Comparison of ENCODE assay signal across 26 mouse cellular contexts in the genomic region with DNA sequence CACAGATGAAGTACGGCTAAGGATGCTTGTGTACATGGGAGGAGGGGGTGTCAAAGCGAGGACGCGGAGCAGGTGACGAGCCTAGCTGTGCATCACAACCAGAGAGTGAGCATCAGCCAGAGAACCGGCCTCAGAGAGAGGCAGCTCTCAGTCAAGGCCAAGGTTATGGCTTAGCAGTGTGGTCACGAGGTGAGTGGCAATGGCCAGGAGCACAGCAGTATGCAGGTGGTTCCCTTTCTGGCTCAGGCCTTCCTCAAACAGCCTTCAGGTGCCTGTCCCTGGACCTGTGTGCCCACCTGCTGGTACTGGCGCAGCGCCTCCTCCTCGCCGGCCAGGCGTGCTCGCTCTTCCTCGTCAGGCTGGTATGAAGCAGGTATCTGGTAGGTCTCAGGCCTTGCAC. TPM values are rescaled to one million over a fixed set of nuclear protein-coding genes. Genes with fewer than 3 reads are reported as not detected.
DNase-seq lines count a peak whose midpoint lies in the region; ATAC-seq and TF ChIP-seq lines count a peak whose summit lies in the region.
"Had no signal": no experiment of that assay in that cellular context is flagged by ENCODE, and none has a peak within 500 bp of the region (broad histone marks: within the 10 kb centered on the region; RNA-seq: fewer than 3 reads in every experiment).

No protein-coding gene starts in this region.

- H3K9ac ChIP-seq in kidney, embryonic 14.5 days (ENCODE audit: low read depth, low read length) = no peak overlapping the region
- H3K9ac ChIP-seq: forebrain, embryonic 13.5 days; hindbrain, embryonic 12.5 days; limb, embryonic 15.5 days; liver, embryonic 14.5 days; lung, embryonic 15.5 days; neural tube, embryonic 13.5 days had no signal

- peaks cover 47% of the 10 kb centered on the region for H3K4me1 ChIP-seq in G1E (ENCODE audit: insufficient read depth, low read depth, low read length)
- no peaks in the 10 kb centered on the region for H3K4me1 ChIP-seq in kidney, embryonic 14.5 days (ENCODE audit: control insufficient read depth, insufficient read depth, low read length)
- H3K4me1 ChIP-seq: forebrain, embryonic 13.5 days; hindbrain, embryonic 12.5 days; lung, embryonic 15.5 days; neural tube, embryonic 13.5 days had no signal

- ATAC-seq in G1E (ENCODE audit: extremely low read depth, insufficient number of reproducible peaks, low FRiP score, poor library complexity, severe bottlenecking) = 0 out of 2 replicates have a peak, but pooled peaks have one; percentile 4
- no peak for ATAC-seq in kidney, embryonic 14.5 days (ENCODE audit: low FRiP score, low TSS enrichment)
- no peak for ATAC-seq in frontal cortex, adult (ENCODE audit: low TSS enrichment)
- ATAC-seq: forebrain, embryonic 13.5 days; midbrain, embryonic 16.5 days had no signal

- H3K4me2 ChIP-seq in kidney, embryonic 14.5 days (replicated peaks; ENCODE audit: low read depth, low read length) = no peak overlapping the region
- H3K4me2 ChIP-seq: forebrain, embryonic 13.5 days; hindbrain, embryonic 12.5 days; limb, embryonic 15.5 days; lung, embryonic 15.5 days; neural tube, embryonic 13.5 days had no signal

- DNase-seq in G1E (ENCODE audit: low spot score) = no peak
- peak; percentile 72 for DNase-seq in adrenal gland, adult 8-10 months
- DNase-seq in cerebellum, adult 11-12 months = peak; percentile 85
- peak; percentile 66 for DNase-seq in cerebellum, postnatal 14 days
- no peak for DNase-seq in lung, postnatal 10 days
- DNase-seq: gastrocnemius, adult 2 months; kidney, adult 2 months; kidney, postnatal 36 days; lung, postnatal 4 days; retina, postnatal 1 day; right cerebral cortex, postnatal 25 days; thymus, postnatal 36 days had no signal

- H3K36me3 ChIP-seq in G1E (replicated peaks) = peaks cover 99% of the 10 kb centered on the region
- peaks cover 77% of the 10 kb centered on the region for H3K36me3 ChIP-seq in kidney, embryonic 14.5 days (ENCODE audit: control insufficient read depth, insufficient read depth, low read length)

- no peak overlapping the region for H3K27ac ChIP-seq in kidney, embryonic 14.5 days (ENCODE audit: low read depth, low read length)
- H3K27ac ChIP-seq: forebrain, embryonic 13.5 days; gastrocnemius, adult 2 months; hindbrain, embryonic 12.5 days; limb, embryonic 15.5 days; liver, embryonic 14.5 days; lung, embryonic 15.5 days; neural tube, embryonic 13.5 days had no signal

- WGBS in kidney, embryonic 14.5 days = 90% methylated on average over 14 of the region's 14 CpGs

- no peaks in the 10 kb centered on the region for H3K27me3 ChIP-seq in G1E (ENCODE audit: insufficient read depth, low read length)
- H3K27me3 ChIP-seq in kidney, embryonic 14.5 days (ENCODE audit: control insufficient read depth, insufficient read depth, low read length) = no peaks in the 10 kb centered on the region
- H3K27me3 ChIP-seq: forebrain, embryonic 13.5 days; hindbrain, embryonic 12.5 days; limb, embryonic 15.5 days; lung, embryonic 15.5 days; neural tube, embryonic 13.5 days had no signal

- H3K9me3 ChIP-seq in G1E (replicated peaks) = no peaks in the 10 kb centered on the region
- H3K9me3 ChIP-seq in kidney, embryonic 14.5 days (ENCODE audit: control insufficient read depth, low read length) = no peaks in the 10 kb centered on the region
- H3K9me3 ChIP-seq: forebrain, embryonic 13.5 days; hindbrain, embryonic 12.5 days; limb, embryonic 15.5 days; lung, embryonic 15.5 days; neural tube, embryonic 13.5 days had no signal

- TF ChIP-seq CTCF in G1E (IDR thresholded peaks at IDR 0.05; ENCODE audit: low read depth, low read length) = no peak

- H3K4me3 ChIP-seq in G1E (ENCODE audit: low read depth, low read length) = no peak overlapping the region
- no peak overlapping the region for H3K4me3 ChIP-seq in kidney, embryonic 14.5 days (ENCODE audit: low read length)
- H3K4me3 ChIP-seq: forebrain, embryonic 13.5 days; gastrocnemius, adult 2 months; hindbrain, embryonic 12.5 days; limb, embryonic 15.5 days; lung, embryonic 15.5 days; myocyte; neural tube, embryonic 13.5 days had no signal

RNA-seq across cellular contexts. Expression of a gene that starts 8.5 kb away (rescaled TPM):
- total RNA-seq in G1E (2014; fragmentation: Nextera tagmentation) = 123 and 156 TPM in 2 replicates
- 59.9 and 71.3 TPM in 2 replicates for total RNA-seq in G1E (2017)
- polyA plus RNA-seq in G1E (2012) = 232 and 262 TPM in 2 replicates
- 100 to 1,000 TPM; 120 to 169 (median 145) TPM for total RNA-seq in adrenal gland, adult 8-10 months (2022)
- polyA plus RNA-seq in kidney, embryonic 14.5 days (2014; fragmentation: Nextera tagmentation; extraction: Ambion mirVana) = 59.1 and 87.1 TPM in 2 replicates

RNA-seq across cellular contexts. Expression of a gene that starts 19.9 kb away (rescaled TPM):
- total RNA-seq in G1E (2014; fragmentation: Nextera tagmentation) = 24.5 and 25.0 TPM in 2 replicates
- 1.9 and 2.1 TPM in 2 replicates for total RNA-seq in G1E (2017)
- polyA plus RNA-seq in G1E (2012) = 17.8 and 24.9 TPM in 2 replicates
- total RNA-seq in adrenal gland, adult 8-10 months (2022) = 10 to 100 TPM in 2 of 4 experiments, 1 to 10 TPM in 2; 2.8 to 11.3 (median 6.9) TPM
- polyA plus RNA-seq in kidney, embryonic 14.5 days (2014; fragmentation: Nextera tagmentation; extraction: Ambion mirVana) = 0.57 and 0.61 TPM in 2 replicates

RNA-seq across cellular contexts. Expression of a gene that starts 30.3 kb away (rescaled TPM):
- total RNA-seq in G1E (2014; fragmentation: Nextera tagmentation) (45.8 and 48.2 TPM in 2 replicates), G1E (2017) (35.8 and 91.8 TPM in 2 replicates)
- polyA plus RNA-seq in G1E (2012) = 13.8 and 15.7 TPM in 2 replicates
- total RNA-seq in adrenal gland, adult 8-10 months (2022) = 100 to 1,000 TPM; 143 to 157 (median 143) TPM
- polyA plus RNA-seq in kidney, embryonic 14.5 days (2014; fragmentation: Nextera tagmentation; extraction: Ambion mirVana) = 19.4 and 37.4 TPM in 2 replicates

RNA-seq across cellular contexts. Expression of a gene that starts 52.5 kb away (rescaled TPM):
- total RNA-seq in G1E (2014; fragmentation: Nextera tagmentation) (not detected in 2 replicates), G1E (2017) (0.17 TPM in 1 of 2 replicates, not detected in the other)
- polyA plus RNA-seq in G1E (2012) = not detected in 2 replicates
- 10 to 100 TPM in 1 of 4 experiments, 1 to 10 TPM in 3; 5.3 to 11.3 (median 8.1) TPM for total RNA-seq in adrenal gland, adult 8-10 months (2022)
- polyA plus RNA-seq in kidney, embryonic 14.5 days (2014; fragmentation: Nextera tagmentation; extraction: Ambion mirVana) = 1.7 and 2.4 TPM in 2 replicates
- total RNA-seq: gastrocnemius, adult 2 months; heart, adult 8-10 months; heart, postnatal 25 days; megakaryocyte-erythroid progenitor cell, adult 5-6 weeks had no signal
- polyA plus RNA-seq: C2C12; liver, embryonic 14.5 days; myocyte had no signal

Comparison
In these comparisons a context has a peak if more than half of its experiments do, and no peak if none do; other contexts are left out.
1. DNase-seq: peak in adrenal gland, adult 8-10 months (single experiment), cerebellum, adult 11-12 months (single experiment) and cerebellum, postnatal 14 days (2 of 2); none in G1E (single experiment) and lung, postnatal 10 days (single experiment).